Mouse (Mus musculus): ENCODE results near the gene Atp8b3.

DNA sequence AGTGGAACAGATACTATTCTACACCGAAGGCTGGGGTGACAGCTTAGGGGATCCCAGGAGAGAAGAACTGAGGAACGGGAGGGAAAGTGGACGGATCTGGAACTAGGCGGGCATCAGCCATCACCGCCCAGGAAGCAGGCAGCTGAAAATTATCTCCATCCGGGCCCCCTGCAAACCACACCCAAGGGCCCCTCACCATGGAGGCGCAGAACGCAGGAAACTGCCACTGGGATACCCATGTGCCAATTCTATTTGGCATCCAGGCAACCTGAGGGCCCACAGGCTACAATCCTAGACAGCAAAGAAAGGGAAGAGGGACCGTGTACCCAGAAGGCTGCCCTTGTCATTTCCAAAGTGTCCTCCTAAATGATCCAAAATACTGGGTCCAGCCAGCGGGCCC lies 31.5 kb upstream of the Atp8b3 start:
- TF ChIP-seq POLR2A (IDR thresholded peaks at IDR 0.05; ENCODE audit: extremely low read depth, insufficient read depth, low read length) (no peak), CTCF (IDR thresholded peaks at IDR 0.05; ENCODE audit: low read depth, low read length) (no peak)

All from liver, adult 2 months (tissue).